Mouse (Mus musculus) stomach, postnatal 0 days (tissue): ENCODE results near the gene Hk3.

Experiments used
- CTCF ChIP-seq: IDR thresholded peaks from 2 replicates; pipeline ENCODE4 v1.5.1; 2016; ENCODE audit warnings: antibody characterized with exemption, low read depth, mild to moderate bottlenecking, moderate library complexity
- EP300 ChIP-seq: optimal IDR thresholded peaks from 2 replicates; pipeline ENCODE3; 2016; ENCODE audit warnings: antibody characterized with exemption

- TF ChIP-seq CTCF: no peak
- no peak for TF ChIP-seq EP300
Measured at GRCm38 (mm10) chr13:55047706-55048105, 26.5 kb upstream of the Hk3 start.
